Mouse (Mus musculus) heart, embryonic 15.5 days (tissue): ENCODE measurements at regions not wholly inside any gene's neighbourhood (a gene's known extent, or its start where the extent isn't known, plus 50 kb on each side); places are given as distances from the start of the nearest gene placed in this dataset.

Source experiments
- ATAC-seq: fragments of 200-750 bp; cut with Nextera tagmentation; replicated peaks from 2 replicates; pipeline ENCODE4 v1.8.0; 2017; ENCODE audit warnings: low read depth, moderate TSS enrichment; ENCODE audit not compliant: insufficient number of reproducible peaks, insufficient read depth, low FRiP score
- H3K27ac ChIP-seq: fragments of 300-500 bp; sonication (generic); 2 replicates; pipeline ENCODE4 v1.5.1; 2015; ENCODE audit warnings: mild to moderate bottlenecking, inconsistent platforms
- H3K27me3 ChIP-seq: fragments of 300-500 bp; sonication (generic); 2 replicates; pipeline ENCODE4 v1.6.1; 2015; ENCODE audit warnings: inconsistent platforms
- H3K36me3 ChIP-seq: fragments of 300-500 bp; sonication (generic); 2 replicates; pipeline ENCODE4 v1.6.1; 2015; ENCODE audit warnings: mild to moderate bottlenecking, inconsistent platforms
- H3K4me1 ChIP-seq: fragments of 300-500 bp; sonication (generic); replicated peaks from 2 replicates; pipeline ENCODE4 v1.6.1; 2015; ENCODE audit warnings: inconsistent platforms
- H3K4me2 ChIP-seq: fragments of 300-500 bp; sonication (generic); 2 replicates; pipeline ENCODE4 v1.6.1; 2015; ENCODE audit warnings: inconsistent platforms, mild to moderate bottlenecking, moderate library complexity
- H3K4me3 ChIP-seq: fragments of 300-500 bp; sonication (generic); 2 replicates; pipeline ENCODE4 v1.5.1; 2015; ENCODE audit warnings: mild to moderate bottlenecking, inconsistent platforms
- H3K9ac ChIP-seq: fragments of 300-500 bp; sonication (generic); 2 replicates; pipeline ENCODE4 v1.6.1; 2015; ENCODE audit warnings: mild to moderate bottlenecking, inconsistent platforms
- H3K9me3 ChIP-seq: fragments of 300-500 bp; sonication (generic); replicated peaks from 2 replicates; pipeline ENCODE4 v1.6.1; 2016; ENCODE audit warnings: inconsistent platforms
- WGBS: fragments of 180-500 bp; shearing (Covaris S2); methylation state at CpG from one replicate; pipeline ENCODE4 v1.1.7; 2015; ENCODE audit warnings: mixed read lengths; 5-methylcytosine and 5-hydroxymethylcytosine counted together

DNA sequence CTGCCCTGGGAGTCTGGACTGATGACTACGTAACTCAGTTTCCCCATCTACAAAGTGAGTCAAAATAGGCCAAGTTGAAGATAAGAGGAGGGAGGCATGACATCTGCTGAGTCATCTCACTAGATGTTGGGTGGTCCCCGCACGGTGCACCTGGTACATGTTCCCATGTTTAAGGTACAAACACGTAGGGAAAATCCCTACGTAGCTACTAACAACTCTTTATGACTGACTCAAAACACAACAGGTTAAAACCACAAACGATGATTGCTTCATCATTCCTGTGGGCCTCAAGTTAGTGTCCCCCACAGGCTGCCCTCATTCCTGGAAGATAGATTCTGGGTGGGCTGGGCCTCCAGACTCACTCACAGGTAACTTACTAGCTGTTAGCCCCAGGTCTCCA is 107.7 kb downstream of the Sox9 start:
- H3K4me3 ChIP-seq, result no peak overlapping the region
- no peak for ATAC-seq
- no peaks in the 10 kb centered on the region for H3K9me3 ChIP-seq
- no peak overlapping the region for H3K9ac ChIP-seq
- H3K36me3 ChIP-seq, result no peaks in the 10 kb centered on the region
- 91% methylated on average over 6 of the region's 6 CpGs for WGBS
- no peaks in the 10 kb centered on the region for H3K4me1 ChIP-seq
- no peak overlapping the region for H3K27ac ChIP-seq
- H3K27me3 ChIP-seq, result no peaks in the 10 kb centered on the region
- no peak overlapping the region for H3K4me2 ChIP-seq

DNA sequence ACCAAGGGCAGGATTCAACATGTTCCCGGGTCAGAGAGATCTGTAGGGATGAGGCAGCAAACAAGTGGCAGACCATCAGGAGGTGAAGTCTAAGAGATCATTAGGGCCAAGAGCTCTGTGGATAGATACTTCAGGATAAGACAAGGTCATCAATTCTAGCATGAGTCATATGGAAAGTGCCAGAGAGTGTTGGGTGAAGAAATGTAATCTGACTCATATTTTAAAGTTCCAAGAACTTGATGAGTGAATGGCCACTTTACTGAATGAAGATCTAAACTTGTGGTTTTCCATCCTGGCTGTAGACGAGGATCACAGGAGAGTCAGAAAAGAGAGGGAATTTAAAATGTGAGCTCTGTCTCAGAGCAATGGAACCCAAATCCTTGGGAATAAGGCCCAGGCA is 115.6 kb downstream of the Sox9 start:
- ATAC-seq, result no peak
- no peaks in the 10 kb centered on the region for H3K4me1 ChIP-seq
- no peaks in the 10 kb centered on the region for H3K36me3 ChIP-seq
- WGBS, result 76% methylated on average over 2 of the region's 2 CpGs
- H3K9ac ChIP-seq, result no peak overlapping the region
- H3K27me3 ChIP-seq, result no peaks in the 10 kb centered on the region
- no peak overlapping the region for H3K4me3 ChIP-seq
- no peaks in the 10 kb centered on the region for H3K9me3 ChIP-seq
- no peak overlapping the region for H3K27ac ChIP-seq
- H3K4me2 ChIP-seq, result no peak overlapping the region

DNA sequence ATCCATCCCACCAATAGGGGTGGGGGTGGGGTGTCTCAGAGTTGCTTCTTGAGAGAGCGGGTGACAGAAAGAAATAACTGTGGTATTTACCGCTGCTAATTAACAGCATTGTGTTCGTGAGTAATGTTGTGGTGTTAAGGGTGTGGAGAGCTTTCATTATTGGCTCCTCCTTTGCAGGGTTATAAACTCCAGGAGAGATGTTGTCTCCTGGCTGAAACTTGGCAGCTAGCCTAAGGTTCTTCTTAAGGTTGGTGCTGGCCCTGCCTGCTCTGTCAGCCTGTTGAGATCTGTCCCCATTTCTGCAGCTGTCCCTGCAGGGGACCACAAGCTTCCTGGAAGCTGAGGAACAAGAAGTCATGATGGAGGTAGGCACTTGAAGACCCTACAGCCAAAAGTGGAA is 120.6 kb downstream of the Sox9 start:
- Histone ChIP-seq H3K4me1 (no peaks in the 10 kb centered on the region), H3K4me2 (no peak overlapping the region), H3K9me3 (no peaks in the 10 kb centered on the region), H3K36me3 (no peaks in the 10 kb centered on the region), H3K27ac (no peak overlapping the region), H3K9ac (no peak overlapping the region), H3K27me3 (no peaks in the 10 kb centered on the region), H3K4me3 (no peak overlapping the region)
- ATAC-seq, result no peak
- WGBS, result 84% methylated on average over 3 of the region's 3 CpGs

DNA sequence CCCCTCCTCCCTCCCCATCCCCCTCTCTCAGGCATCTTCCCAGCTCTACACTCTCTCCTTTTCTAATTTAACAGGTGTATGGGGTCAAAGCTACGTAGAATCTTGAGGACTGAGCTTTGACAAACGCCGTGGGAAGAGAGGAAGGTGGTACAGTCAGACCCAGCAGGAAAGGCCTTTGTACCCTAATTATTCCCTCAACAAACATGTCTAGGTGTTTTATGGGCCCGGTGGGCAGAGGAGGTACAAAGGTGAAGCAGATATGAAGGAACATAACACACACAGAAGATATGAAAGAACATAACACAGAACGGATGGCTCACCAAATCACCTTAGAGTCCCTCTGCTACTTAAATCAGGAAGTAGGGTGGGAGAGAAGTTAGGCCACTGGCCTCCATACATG is 128.3 kb downstream of the Sox9 start:
- Histone ChIP-seq H3K4me1 (no peaks in the 10 kb centered on the region), H3K4me3 (no peak overlapping the region), H3K27me3 (peaks cover 4% of the 10 kb centered on the region; the same call in 1 of the 2 replicates), H3K36me3 (no peaks in the 10 kb centered on the region), H3K4me2 (no peak overlapping the region), H3K27ac (no peak overlapping the region), H3K9me3 (no peaks in the 10 kb centered on the region), H3K9ac (no peak overlapping the region)
- 72% methylated on average over 5 of the region's 5 CpGs for WGBS
- ATAC-seq, result no peak

DNA sequence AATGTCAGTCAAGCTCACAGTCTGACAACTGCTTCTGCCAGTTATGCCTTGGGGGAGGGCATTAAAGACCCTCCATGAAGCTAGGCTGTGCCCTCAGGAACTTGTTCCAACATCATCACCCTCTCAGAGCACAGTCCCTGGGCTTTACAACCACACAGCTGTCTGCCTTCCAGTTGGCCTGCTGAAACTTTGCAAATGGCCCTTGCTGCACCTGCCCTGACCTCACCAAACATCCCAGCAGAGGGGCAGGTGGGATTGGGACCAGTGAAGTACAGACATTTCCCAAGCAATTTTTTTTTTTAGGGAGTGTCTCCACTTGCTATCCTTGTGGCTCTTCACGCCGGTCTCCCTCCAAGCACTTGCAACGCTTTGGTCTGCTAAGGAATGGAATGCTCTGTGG is 130.9 kb downstream of the Sox9 start:
- Histone ChIP-seq H3K4me2 (no peak overlapping the region), H3K9me3 (no peaks in the 10 kb centered on the region), H3K4me3 (no peak overlapping the region), H3K9ac (no peak overlapping the region), H3K27me3 (peaks cover 4% of the 10 kb centered on the region; the same call in 1 of the 2 replicates), H3K27ac (no peak overlapping the region), H3K4me1 (no peaks in the 10 kb centered on the region), H3K36me3 (no peaks in the 10 kb centered on the region)
- ATAC-seq, result no peak
- 49% methylated on average over 3 of the region's 3 CpGs for WGBS

DNA sequence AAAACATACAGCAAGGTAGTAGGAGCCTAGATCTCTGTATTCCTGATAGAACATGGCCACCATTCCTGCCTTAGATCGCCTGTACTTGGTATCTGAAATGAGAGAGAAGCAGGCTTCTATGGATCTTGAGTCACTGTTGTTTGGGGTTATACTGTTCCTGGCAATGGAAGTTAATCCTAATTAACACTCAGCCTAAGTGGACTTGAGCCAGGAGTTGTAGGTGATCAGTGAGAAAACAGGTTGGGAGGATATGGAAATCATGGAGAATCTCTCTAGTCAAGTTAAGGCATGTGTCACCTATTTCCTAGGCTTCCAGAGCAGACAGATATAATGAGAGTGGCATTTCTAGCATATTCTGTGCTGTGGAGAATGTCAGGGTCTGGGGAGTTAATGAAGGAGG is 134.9 kb downstream of the Sox9 start:
- H3K27ac ChIP-seq, result no peak overlapping the region
- H3K27me3 ChIP-seq, result 0 out of 2 replicates have a peak, but pooled peaks cover 4% of the 10 kb centered on the region
- no peak overlapping the region for H3K4me2 ChIP-seq
- no peaks in the 10 kb centered on the region for H3K36me3 ChIP-seq
- H3K4me1 ChIP-seq, result no peaks in the 10 kb centered on the region
- no peak overlapping the region for H3K4me3 ChIP-seq
- ATAC-seq, result no peak
- 79% methylated on average over 1 of the region's 1 CpGs for WGBS
- H3K9me3 ChIP-seq, result no peaks in the 10 kb centered on the region
- H3K9ac ChIP-seq, result no peak overlapping the region

DNA sequence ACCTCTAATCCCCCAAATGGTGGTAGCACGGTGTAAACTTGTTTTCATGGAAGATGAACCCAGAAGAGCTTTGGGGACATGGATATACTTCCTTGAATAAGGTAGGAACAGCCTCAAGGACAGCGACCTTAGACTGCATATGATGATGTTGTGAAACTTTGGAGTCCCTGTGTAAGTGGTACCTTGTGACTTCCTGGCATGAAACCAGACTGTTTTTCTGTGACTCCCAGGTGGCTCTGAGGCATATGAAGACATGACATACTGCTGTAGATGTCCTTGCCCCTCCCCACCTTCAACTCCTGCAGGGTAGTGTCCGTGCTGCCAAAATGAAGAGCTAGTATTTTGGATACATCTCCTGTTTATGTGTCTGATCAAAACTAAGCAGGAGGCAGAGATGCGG is 138.1 kb downstream of the Sox9 start:
- Histone ChIP-seq H3K4me1 (no peaks in the 10 kb centered on the region), H3K27me3 (0 out of 2 replicates have a peak, but pooled peaks cover 4% of the 10 kb centered on the region), H3K9me3 (no peaks in the 10 kb centered on the region), H3K4me2 (no peak overlapping the region), H3K36me3 (no peaks in the 10 kb centered on the region), H3K27ac (no peak overlapping the region), H3K4me3 (no peak overlapping the region), H3K9ac (no peak overlapping the region)
- 81% methylated on average over 4 of the region's 4 CpGs for WGBS
- ATAC-seq, result no peak

DNA sequence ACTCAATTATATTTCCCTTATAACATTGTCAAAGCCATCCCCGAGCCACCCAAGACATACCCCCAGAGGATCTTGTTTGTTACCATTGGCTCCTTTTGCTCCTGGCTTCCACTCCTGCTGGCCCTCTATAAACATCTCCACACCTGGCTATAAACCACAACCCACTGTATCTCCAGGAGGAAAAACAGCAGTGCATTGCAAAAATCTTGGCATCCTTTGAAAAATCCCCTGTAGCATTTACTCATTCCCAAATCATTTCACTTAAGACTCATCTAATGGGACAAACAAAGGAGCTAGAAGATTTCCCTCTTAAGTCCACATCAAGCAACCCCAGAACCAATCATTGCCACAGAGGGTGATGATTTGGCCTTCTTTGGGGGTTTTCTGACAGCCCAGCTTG is 142.6 kb downstream of the Sox9 start:
- Histone ChIP-seq H3K4me3 (no peak overlapping the region), H3K4me1 (no peaks in the 10 kb centered on the region), H3K9me3 (no peaks in the 10 kb centered on the region), H3K27me3 (0 out of 2 replicates have a peak, but pooled peaks cover 9% of the 10 kb centered on the region), H3K27ac (no peak overlapping the region), H3K36me3 (no peaks in the 10 kb centered on the region), H3K4me2 (no peak overlapping the region), H3K9ac (no peak overlapping the region)
- WGBS, result 50% methylated on average over 1 of the region's 1 CpGs
- ATAC-seq, result no peak

DNA sequence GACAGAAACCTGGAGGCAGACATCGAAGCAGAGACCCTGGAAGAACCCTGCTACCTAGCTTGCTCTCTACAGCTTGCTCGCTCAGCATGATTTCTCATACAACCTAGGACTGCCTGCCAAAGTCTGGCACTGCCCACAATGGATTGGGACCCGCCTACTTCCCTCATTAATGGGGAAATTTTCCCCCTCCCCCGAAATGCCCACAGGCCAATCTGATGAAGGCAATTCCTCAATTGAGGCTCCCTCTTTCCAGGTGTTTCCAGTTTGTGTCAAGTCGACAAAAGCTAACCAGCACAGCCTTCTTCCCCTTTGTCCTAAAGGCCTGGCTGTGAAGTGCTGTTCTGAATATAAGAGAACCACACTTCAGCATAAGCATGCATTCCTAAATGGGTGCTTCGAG is 143.1 kb downstream of the Sox9 start:
- H3K9ac ChIP-seq, result no peak overlapping the region
- H3K27ac ChIP-seq, result no peak overlapping the region
- 0 out of 2 replicates have a peak, but pooled peaks cover 9% of the 10 kb centered on the region for H3K27me3 ChIP-seq
- no peak for ATAC-seq
- WGBS, result 59% methylated on average over 6 of the region's 6 CpGs
- no peaks in the 10 kb centered on the region for H3K9me3 ChIP-seq
- no peaks in the 10 kb centered on the region for H3K4me1 ChIP-seq
- no peak overlapping the region for H3K4me2 ChIP-seq
- H3K4me3 ChIP-seq, result no peak overlapping the region
- no peaks in the 10 kb centered on the region for H3K36me3 ChIP-seq

DNA sequence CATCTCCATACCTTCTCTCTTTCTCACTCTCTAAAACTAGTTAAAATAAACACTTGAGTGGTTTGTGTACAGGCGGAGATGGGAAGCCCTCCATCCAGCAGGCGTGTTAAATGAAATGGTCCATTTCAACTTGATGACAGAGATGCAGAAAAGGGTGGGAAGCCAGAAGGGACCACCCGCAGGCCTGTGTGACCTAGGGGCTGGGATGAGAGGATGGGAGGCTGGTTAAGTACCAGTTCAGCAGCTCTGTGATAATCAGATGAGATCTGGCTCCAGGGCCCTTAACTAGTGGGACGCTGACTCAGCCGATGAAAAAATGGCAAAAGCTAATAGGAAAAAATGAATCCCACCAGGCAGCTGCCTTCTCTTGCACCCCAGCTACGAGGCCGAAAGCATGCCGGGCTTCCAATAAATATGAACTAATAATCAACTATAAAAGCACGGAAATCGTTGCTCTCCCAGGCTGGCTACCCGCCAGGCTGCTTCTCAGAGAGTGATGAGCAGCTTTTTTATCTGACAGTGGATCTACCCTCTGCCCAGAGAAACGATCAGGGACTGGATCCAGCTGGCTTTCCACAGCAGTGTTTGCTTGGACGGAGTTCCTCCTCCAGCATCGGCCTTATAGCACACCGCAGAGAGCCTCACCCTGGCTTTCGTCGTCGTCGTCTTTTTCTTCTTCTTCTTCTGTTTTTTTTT is 144.5 kb downstream of the Sox9 start:
- no peak for ATAC-seq

DNA sequence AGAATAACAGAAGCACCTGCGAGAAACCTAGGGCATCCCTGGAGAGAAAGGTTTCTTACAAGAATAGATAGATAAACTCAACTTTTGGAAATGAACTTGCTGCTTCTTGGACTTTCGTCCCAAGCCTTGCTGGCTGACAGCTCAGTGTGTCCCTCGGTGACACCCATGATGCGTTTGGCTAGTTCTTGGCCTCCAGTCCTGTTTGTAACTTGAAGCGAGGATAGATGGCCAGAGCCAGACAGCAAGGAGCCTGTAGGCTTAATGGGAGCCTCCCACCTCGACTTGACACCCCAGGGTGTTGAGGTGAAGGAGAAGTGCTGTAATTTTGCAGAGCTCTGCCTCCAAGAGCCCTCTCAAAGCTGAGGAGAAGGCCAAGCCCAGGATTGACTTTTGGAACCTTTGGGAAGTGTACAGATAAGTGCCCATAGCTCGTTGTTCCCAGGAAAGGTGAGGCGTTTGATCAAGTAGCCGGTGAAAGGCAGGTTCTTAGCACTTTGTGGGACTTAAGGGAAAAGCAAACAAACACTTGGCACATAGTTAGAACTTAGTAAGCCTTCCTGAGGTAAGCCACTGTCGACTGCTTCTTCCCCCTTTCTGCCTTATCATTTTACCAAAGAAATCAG is 148.3 kb downstream of the Sox9 start:
- H3K4me2 ChIP-seq, result no peak overlapping the region
- H3K36me3 ChIP-seq, result no peaks in the 10 kb centered on the region
- H3K4me3 ChIP-seq, result no peak overlapping the region
- no peaks in the 10 kb centered on the region for H3K4me1 ChIP-seq
- H3K27ac ChIP-seq, result no peak overlapping the region
- H3K9ac ChIP-seq, result no peak overlapping the region
- WGBS, result 29% methylated on average over 10 of the region's 10 CpGs
- no peaks in the 10 kb centered on the region for H3K9me3 ChIP-seq
- peaks cover 9% of the 10 kb centered on the region for H3K27me3 ChIP-seq
- ATAC-seq, result no peak

More for the DNA sequence above, 144.5 kb downstream of the Sox9 start:
- 70% methylated on average over 19 of the region's 19 CpGs for WGBS
- Histone ChIP-seq H3K27ac (no peak overlapping the region), H3K9ac (no peak overlapping the region), H3K36me3 (no peaks in the 10 kb centered on the region), H3K4me3 (no peak overlapping the region), H3K4me1 (no peaks in the 10 kb centered on the region), H3K9me3 (no peaks in the 10 kb centered on the region), H3K27me3 (0 out of 2 replicates have a peak, but pooled peaks cover 9% of the 10 kb centered on the region), H3K4me2 (no peak overlapping the region)

DNA sequence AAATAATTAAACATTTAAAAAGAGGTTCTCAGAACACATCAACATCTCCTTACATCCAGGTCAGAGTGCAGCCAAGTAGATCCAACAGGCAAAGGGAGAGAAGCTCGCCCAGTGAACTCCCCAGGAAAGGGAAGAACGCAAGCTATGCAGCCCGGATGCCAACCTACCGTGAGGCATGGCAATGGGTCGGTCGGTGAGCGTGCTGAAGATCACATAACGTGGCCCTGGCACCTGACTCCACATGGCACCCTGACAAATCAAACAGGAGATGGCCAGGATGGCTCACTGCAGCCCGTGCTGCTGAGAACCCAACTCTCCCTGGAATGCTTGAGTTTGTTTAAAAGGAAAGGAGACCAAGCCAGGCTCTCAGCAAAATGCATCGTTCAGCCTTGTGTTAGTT is 156.0 kb downstream of the Sox9 start:
- no peak overlapping the region for H3K4me3 ChIP-seq
- WGBS, result 83% methylated on average over 10 of the region's 10 CpGs
- H3K4me1 ChIP-seq, result no peaks in the 10 kb centered on the region
- no peaks in the 10 kb centered on the region; the same call in 1 of the 2 replicates for H3K27me3 ChIP-seq
- no peak overlapping the region for H3K9ac ChIP-seq
- H3K36me3 ChIP-seq, result no peaks in the 10 kb centered on the region
- no peak overlapping the region for H3K27ac ChIP-seq
- ATAC-seq, result no peak
- no peak overlapping the region for H3K4me2 ChIP-seq
- H3K9me3 ChIP-seq, result no peaks in the 10 kb centered on the region
